Mouse (Mus musculus) frontal cortex, postnatal 14 days (tissue): Measurements from ENCODE around the gene Gm14326.
"Not testable (repeated sequence)": the region's sequence is repeated elsewhere in the genome, so short reads cannot be mapped to it uniquely, and the experiment has no call there.

Experiments
- DNase-seq, 2 experiments: peaks; one replicate each; pipeline ENCODE4 v3.0.0; 2022; ENCODE audit warnings: low spot score in 2 of 2

Gm14326 gene

DNA sequence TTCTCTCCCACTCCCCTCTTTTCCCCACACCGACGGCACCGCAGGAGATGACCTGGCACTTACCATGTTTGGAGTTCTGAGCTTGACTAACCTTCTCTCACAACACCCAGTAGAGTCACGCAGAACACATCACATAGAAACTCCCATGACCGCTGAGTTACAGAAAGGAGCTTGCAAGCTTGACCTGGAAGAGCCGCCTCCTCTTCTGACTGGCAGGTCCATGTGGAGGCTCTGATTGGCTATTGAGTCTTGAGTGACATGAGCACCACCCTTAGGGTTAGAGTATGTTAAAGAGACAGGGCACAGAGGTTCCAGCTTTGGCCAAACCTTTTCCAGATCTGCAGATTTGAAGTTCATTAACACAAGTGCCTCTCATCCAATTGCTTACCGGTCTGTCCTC is at the start of gene Gm14326:
Gm14326 (minus strand) TSS at position 153 of the 400 bp plus-strand sequence.
- DNase-seq: peak; percentile 77 to 87

DNA sequence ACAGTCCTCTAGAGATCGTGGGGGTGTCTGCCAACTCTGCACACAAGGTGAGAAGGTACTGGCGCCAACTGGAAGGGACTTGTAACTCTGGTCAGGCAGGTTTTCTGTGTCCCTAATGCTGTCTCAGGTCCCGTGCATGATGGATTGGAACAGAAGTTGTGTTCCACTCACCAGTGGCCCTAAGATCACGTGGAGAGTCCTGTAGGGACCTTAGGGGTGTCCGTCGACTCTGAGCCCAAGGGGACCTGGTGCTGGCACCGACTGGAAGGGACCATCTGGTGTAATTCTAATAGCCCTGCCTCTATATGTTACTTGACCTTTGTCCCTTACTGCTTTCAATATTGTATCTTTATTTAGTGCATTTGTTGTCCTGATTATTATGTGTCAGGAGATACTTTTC is 17.7 kb upstream of the Gm14326 start:
- DNase-seq: not testable (repeated sequence)

DNA sequence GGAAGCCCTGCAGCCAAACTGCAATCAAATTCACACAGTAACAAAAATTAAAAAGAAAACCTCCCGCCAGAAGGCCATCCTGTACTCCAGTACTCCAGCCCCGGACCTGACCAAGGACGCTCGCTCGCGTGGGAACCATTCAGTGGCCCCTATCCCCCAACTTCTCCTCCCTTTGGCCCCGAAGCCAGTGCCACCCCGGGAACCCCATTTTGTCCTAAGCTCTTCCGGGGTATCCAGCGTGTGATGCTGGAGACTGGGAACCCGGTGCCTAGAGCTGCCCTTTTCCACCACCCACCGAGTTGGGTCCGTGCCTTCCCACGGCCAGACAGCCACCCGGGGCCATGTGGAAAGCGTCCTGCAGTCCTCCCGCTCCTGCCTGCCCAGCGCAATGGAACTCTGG is 363 bp downstream of the Gm14326 start:
- DNase-seq: peak in 1 of 2 experiments; percentile 21

DNA sequence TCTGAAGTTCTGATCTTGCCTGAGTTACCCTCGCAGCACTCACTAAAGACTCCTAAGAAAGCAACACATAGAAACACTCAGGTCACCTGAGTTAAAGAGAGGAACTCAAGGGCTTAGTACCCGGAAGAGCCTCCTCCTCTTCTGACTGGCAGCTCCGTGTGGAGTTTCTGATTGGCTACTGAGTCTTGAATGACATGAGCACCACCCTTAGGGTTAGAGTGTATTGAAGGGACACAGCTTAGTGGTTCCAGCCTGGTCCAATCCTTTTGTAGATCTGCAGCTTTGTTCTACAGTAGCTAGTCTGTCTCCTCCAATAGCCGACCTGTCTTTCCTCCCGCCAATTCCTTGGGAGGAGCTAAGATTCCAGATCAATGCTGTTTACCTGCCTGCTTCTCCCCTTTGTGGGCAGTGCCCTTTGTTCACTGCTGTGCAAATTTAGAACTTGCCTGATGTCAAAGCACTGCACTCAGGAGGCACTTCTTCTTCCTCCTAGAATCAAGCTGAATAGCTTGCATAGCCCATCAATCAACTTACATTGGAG is 31.5 kb downstream of the Gm14326 start, which contains the start of gene Zfp972:
Zfp972 (minus strand) TSS at position 51 of the 541 bp plus-strand sequence.
- not testable (repeated sequence) for DNase-seq

DNA sequence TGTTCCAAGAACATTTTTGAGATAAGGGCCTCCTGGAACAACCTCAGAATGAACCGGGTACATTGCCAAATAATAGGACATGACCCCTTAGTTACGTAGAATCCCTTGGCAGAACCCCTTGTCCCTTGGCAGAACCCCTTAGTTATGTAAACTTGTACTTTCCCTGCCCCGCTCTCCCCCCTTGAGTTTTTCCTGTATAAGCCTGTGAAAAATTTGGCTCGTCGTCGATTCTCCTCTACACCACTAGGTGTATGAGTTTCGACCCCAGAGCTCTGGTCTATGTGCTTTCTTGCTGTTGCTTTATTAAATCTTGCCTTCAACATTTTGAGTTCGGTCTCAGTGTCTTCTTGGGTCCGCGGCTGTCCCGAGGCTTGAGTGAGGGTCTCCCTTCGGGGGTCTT is 53.8 kb downstream of the Gm14326 start:
- DNase-seq: not testable (repeated sequence)

DNA sequence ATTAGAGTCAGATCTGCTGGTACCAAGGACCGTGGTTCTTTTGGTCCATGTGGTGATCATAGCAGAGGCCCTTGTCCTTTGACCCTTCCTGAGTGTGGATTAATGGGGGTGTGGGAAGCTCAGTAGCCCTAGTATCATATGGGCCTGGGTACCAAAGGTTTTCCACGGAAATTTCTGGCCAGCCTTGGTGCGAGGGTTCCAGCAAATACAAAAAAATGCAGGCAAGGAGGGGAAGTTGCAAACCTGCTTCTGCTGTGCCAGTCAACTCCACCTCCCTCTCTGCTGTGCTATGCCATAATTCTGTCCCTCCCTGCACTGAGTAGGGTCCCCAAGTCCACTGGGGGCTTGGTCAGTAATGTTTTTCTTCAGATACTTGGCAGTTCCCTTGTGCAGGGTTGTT is 58.9 kb downstream of the Gm14326 start:
- DNase-seq: not testable (repeated sequence)

DNA sequence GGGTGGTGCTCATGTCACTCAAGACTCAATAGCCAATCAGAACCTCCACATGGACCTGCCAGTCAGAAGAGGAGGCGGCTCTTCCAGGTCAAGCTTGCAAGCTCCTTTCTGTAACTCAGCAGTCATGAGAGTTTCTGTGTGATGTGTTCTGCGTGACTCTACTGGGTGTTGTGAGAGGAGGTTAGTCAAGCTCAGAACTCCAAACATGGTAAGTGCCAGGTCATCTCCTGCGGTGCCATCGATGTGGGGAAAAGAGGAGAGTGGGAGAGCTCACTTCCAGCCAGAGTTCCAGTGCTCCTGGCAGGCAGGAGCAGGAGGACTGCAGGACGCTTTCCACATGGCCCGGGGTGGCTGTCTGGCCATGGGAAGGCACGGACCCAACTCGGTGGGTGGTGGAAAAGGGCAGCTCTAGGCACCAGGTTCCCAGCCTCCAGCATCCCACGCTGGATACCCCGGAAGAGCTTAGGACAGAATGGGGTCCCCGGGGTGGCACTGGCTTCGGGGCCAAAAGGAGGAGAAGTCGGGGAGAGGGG is 60.0 kb downstream of the Gm14326 start, which contains the start of gene Gm14327:
Gm14327 (plus strand) TSS at position 51 of the 533 bp plus-strand sequence.
- DNase-seq: not testable (repeated sequence)

DNA sequence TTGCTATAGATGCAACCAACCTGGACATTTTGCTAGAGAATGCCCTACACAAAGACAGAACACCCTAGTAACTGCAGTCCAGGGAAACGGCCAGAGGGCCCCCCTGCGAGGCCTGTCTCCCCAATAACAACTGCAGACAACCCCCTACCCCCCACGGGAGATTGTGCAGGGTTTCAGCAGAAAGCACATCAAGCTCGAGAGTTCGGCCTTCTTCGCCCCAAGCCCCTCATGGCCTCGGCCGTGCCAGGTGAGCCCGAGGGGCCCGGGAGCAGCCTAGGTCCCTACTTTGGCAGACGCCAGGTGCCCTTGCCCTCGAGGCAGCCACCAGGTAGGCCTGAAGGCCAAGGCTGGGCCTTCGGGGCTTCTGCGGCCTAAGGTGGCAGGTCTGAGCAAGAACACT is 69.4 kb downstream of the Gm14326 start:
- DNase-seq: not testable (repeated sequence)
